Mouse (Mus musculus) kidney, postnatal 25 days (tissue): Measurements from ENCODE around the gene Nepn.

ENCODE experiments used
- DNase-seq, 2 experiments: peaks; one replicate each; pipeline ENCODE4 v3.0.0; 2021; ENCODE audit warnings: mixed read lengths in 2 of 2

Gene Nepn

DNA sequence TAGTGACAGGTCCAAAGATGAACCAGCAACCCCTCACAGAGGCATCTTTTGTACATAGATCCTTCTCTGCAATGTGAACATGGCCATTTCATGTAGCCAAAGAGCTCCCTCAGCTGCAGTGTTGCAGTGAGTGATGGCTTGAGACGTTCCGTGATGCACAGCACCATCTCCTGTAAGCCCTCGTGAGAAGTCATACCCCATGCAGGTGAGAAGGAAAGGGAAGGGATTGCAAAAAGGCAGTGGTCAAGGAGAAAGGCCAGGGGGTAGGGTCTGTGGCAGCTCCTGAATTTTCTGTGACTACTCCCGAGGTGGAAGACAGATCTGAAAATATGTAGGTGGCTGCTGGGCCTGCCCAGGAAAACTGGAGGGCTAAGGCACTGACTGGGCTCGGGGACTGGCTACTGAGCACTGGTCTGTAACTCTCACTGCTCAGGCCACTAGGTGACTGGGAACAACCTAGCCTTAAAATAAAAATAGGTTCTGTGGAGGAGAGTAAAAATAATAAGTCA is at the start of gene Nepn:
Nepn (plus strand) TSS at position 51 of the 509 bp plus-strand sequence.
- DNase-seq, result no peak

GRCm38 (mm10) chr10:52343324-52343723 is 45.4 kb upstream of the Nepn start:
- DNase-seq, result peak in 1 of 2 experiments; percentile 20

GRCm38 (mm10) chr10:52353184-52353583 is 35.6 kb upstream of the Nepn start:
- no peak for DNase-seq

- no peak for DNase-seq
Observed at GRCm38 (mm10) chr10:52358467-52358866, 30.3 kb upstream of the Nepn start, which contains the start of gene Gm26741. TSS of gene Gm26741 (plus strand) at chr10:52358767.

DNA sequence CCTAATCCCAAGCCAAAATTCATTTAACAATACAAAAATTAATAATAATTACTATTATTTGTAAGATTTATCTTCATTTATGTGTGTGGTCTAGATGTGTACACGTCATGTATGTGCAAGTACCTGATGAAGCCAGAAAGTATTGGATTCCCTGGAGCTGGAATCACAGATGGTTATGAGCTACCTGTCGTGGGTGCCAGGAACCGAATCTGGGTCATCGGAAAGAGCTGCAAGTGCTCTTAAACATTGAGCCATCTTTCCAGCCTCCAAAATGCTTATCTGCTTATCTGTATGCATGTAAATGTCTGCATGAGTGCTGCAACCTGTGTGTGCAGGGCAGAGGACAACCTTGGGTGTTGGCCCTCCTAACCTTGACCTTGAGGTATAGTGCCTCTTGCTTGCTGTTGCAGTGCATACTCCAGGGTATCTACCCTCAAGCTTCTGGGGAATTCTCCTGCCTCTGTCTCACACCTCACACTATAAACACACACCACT is 28.5 kb upstream of the Nepn start:
- DNase-seq, result no peak

- DNase-seq, result peak in 1 of 2 experiments; percentile 42
Observed at GRCm38 (mm10) chr10:52360862-52361609, 27.7 kb upstream of the Nepn start.

DNA sequence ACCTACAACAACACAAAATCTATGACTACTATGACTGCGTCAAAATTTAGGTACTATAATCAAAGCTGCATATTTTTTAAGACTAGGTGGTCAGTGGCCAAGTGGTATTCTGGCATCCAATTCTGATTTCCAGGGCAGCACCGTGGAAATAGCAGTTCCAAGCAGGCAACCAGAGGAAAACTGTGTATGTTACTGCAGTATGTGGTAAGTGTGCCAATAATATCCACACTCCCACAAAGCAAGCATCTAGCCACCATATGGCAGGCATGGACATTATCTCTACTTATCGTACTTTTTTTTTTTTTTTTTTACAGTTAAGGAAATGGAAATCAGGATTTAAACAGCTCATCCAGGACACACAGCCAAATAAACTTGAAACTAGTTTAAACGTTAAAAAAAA is 20.4 kb upstream of the Nepn start:
- DNase-seq, result no peak

GRCm38 (mm10) chr10:52373834-52374233 is 14.9 kb upstream of the Nepn start:
- DNase-seq, result peak in 1 of 2 experiments; percentile 45

- no peak for DNase-seq
Observed at GRCm38 (mm10) chr10:52374651-52375050, 14.1 kb upstream of the Nepn start.

- DNase-seq, result no peak
Observed at GRCm38 (mm10) chr10:52376422-52376821, 12.3 kb upstream of the Nepn start.

GRCm38 (mm10) chr10:52377813-52378212 is 11.0 kb upstream of the Nepn start:
- no peak for DNase-seq

GRCm38 (mm10) chr10:52381321-52381801 is 7.4 kb upstream of the Nepn start:
- DNase-seq, result no peak

- peak; percentile 99 for DNase-seq
Observed at GRCm38 (mm10) chr10:52381845-52382591, 6.8 kb upstream of the Nepn start, which contains the start of gene Gopc. TSS of gene Gopc (minus strand) at chr10:52382124.

GRCm38 (mm10) chr10:52383022-52383421 is 5.8 kb upstream of the Nepn start:
- no peak for DNase-seq

DNA sequence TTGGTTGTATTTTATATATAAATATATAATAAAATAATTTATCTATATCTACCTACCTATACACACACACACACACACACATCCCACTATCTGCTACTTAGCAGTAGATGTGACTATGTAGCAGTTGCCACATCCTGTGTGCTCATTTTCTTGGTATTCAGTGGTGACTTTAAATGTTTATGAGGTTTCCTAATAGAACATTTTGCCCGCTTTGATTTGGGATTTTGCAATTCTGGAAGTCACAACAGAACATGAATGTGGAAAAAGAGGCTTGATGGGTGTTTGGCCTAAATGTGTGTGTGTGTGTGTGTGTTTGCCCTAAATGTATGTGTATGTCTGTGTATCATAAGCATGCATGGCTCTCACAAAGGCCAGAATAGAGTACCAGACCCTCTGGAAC is 5.2 kb upstream of the Nepn start:
- DNase-seq, result no peak

DNA sequence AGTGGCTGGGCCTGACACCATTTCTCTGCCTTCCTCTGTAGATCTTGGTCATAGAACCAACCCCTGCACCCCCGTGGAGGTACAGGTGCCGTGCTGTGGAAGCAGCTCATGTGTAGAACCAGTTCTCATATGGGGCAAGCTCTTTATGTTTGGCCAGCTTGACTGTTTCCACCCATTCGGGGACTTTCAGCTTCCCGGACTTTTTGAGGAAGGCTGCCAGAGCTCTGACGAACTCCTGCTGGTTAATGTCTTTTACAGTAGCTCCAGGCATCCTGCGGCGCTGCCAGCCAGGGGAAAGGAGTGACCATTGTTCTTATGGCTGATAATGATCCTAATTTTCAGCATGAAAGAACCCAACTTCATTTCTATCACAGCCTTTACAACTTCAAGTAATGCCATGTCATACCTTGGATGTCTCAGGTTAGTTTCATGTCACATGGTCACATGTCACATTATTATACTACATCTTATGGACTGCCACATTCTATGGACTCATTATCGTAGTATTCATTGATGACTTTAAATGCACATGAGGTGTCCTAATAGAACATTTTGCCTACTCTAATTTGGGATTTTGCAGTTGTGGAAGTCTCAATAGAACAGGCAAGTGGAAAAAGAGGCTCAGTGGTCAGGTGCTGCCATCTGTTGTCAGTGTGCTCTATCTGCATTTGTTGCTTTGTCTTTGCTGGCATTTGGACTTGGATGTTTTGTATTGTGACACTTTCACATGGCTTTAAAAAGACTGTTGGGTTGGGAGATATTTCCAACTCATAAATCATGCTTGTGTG is 3.8 kb upstream of the Nepn start:
- DNase-seq, result peak; percentile 56 to 61

DNA sequence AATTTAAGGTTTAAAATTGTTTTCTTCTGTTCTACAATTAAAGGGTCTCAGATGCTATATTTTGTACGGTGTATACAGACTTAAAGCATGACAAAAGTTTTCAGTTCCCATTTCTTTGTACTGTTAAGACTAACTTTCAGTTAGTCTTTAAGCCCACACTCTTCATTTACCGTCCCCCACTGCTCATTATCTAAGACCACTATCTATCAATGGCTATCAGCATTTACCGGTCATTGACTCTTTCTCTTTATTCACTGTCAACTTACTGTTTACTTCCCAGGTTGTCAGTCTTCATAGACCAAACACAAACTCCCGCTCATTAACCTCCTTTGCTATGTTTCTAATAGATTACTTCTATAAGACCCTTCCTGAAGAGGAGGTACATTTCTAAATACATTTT is 1.6 kb upstream of the Nepn start:
- no peak for DNase-seq

DNA sequence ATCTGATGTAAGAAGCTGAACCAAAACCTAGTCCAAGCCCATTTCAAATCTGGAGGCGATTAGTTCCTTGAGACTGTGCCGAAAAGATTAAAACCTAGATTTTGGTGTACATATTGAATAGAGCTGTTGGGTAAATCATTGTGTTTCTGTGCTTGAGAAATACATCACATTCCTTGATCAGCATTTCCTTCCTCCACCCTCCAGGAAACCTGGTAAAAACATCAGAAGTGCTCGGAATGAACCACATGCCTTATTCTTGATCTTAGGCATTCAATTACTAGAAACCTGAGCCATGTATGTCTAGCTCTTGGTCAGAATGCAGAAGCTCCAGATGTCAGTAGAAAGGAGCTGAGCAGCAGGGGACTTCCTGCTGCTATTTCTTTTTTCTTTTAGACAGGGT is 666 bp downstream of the Nepn start:
- DNase-seq, result no peak

GRCm38 (mm10) chr10:52391208-52391607 is 2.4 kb downstream of the Nepn start:
- no peak for DNase-seq

DNA sequence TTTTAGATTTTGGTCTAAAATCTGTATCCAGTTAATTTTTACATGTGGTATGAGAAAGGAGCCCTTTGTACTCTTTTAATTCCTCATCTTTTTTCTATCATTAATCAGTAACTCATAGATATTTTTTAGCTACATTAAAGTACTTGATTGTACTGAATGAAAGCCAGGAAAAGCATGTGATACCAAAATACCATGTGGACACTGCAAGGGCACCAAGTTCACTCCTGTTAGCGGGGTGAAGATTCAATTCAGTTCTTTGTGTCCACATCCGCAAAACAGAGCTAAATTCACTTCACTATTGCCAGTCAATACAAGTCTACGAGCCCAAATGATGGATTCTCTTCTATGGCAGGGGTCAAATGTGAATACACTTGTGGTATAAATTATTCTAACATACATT is 7.9 kb downstream of the Nepn start:
- DNase-seq, result peak; percentile 32 to 59

DNA sequence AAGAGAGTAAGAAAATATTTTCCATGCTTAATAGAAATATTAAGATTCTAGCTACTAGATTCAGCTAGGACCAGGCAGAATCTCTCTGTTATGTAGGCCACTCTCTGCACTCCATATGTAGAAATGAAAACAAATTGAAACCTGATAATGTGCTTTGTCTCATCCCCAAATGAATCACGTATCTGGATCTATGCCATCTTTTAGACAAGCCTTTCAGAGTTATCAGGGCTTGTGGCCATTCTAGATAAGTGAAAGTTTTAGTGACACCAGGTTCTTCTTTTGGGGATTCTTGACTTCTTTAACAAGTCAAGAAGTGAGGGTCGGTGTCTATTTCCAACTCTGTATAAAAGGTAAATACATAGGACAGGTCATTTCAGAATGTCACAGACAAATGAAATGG is 9.9 kb downstream of the Nepn start:
- DNase-seq, result no peak

DNA sequence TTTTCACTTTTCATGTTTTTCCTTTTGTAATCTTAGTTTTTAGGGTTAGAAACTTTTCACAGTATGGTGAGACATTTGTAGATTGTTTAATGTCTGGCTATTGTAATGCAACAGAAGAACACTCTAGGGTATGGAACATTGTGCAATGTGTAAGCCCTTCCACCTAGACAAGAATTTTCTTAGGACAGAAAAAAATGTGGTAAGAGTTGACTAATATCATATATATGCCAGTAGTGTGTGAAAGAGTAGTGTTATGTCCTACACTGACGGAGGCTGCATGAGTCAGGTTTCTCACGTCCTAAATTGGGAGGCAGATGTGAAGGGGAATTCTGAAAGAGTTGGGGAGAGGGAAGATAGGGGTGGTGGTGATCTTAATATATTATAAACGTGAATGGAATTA is 10.9 kb downstream of the Nepn start:
- no peak for DNase-seq

- no peak for DNase-seq
Observed at GRCm38 (mm10) chr10:52405160-52405559, 16.4 kb downstream of the Nepn start.
